Mouse (Mus musculus): ENCODE results near the gene Map3k14.

Map3k14 gene

DNA sequence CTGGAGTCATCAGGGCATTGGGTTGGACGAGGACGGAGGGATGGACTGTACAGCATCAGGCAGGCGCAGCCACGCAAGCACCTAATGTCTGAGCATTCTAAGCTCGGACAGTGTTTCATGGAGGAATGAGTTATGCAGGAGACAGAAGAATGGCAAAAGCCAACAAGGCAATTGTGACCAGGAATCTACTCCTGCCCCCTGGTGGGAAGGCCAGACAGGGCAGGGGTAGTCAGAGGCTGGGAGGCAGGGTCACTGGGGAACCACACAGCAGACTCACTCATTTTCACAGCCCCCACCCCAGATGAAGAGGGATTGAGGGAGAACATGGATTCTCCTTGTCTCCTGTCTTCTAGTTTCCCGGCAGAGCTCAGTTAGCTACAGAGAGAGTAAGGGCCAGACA lies 4.7 kb upstream of the Map3k14 start:
- DNase-seq (ENCODE audit: low spot score): no peak

DNA sequence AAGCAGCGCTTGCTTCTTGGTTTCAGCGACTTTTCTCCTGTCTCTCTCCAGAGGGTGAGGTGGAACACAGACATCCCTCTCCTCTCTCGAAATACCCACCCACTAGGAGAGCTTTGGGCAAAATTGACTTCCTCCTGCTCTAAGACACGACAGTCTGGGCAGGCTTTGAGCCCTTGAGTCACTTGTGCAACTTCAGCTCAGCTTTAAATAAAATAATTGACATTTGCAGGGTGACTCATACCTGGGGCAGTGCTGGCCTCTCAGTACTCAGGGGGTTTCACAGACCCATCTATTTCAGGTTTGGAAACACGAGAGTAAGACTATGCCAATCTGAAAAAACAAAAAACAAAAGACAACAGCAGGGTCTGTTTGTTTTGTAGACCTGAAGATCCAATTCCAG lies 2.2 kb upstream of the Map3k14 start:
- no peak for DNase-seq (ENCODE audit: low spot score)

DNA sequence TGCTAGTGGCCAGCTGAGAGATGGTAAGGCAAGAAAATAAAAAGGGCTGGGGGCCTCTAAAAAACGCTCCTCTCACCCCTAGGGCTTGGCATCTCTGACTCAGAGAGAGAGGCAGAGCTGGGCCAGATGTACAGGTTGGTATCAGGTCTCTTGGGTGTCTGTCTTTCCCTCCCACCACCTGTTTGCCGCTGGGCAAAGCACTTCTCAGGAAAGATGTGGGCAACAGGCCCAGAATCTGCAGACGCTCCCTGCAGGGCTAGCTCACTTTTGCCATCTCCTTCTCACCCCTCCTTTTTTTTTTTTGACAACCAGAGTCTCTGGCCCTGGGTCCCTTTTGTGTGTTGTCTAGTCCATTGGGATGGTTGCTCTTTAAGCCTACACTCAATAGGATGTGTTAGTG lies 1.6 kb upstream of the Map3k14 start:
- no peak for DNase-seq (ENCODE audit: low spot score)

DNA sequence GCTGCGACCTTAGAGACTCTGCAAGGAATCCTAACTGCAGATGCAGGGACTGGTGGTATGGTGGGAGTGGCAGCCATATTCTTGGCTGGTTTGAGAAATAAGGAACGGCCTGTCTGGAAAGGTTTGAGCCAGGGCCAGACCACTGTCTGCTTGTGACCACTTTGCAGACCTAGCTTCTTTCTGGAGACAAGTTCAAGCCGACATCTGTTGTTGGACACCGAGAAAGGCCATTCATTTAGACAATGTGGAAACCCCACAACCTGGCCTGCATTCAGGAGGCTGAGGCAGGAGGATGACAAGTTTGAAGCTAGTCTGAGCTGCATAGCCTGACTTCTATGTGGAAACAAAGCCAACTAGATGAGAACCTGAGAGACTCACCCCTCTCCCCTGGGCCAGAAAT lies 1.1 kb upstream of the Map3k14 start:
- no peak for DNase-seq (ENCODE audit: low spot score)

DNA sequence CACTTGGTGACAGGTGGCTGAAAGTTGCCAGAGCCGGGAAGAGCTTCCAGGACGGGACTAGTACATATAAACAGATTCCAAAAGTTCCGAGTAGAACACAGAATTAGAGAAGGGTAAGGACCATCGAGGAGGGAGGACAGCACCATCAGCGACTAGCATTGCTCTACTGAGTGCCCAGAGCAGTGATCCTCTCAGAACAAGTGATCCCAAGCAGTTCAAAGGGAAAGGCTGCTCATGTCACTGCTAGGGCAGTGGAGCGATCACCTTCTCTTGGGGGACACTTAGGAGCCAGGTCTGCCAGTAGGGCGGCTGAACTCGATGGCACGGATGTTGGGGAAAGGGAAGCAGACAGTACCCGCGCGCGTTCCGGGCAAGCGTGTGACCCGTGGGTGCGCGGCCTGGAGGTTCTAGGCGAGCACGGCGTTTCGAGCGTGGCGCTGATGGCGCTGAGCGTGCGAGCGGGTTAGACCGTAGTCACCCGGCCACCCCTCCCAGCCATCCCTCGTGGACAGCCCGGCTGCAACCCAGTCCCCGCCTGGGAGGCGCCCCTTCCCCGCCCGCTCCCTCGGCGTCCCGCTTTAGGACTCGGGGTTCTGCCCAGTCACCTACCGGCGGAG lies 435 bp downstream of the Map3k14 start:
- DNase-seq (ENCODE audit: low spot score): no peak

DNA sequence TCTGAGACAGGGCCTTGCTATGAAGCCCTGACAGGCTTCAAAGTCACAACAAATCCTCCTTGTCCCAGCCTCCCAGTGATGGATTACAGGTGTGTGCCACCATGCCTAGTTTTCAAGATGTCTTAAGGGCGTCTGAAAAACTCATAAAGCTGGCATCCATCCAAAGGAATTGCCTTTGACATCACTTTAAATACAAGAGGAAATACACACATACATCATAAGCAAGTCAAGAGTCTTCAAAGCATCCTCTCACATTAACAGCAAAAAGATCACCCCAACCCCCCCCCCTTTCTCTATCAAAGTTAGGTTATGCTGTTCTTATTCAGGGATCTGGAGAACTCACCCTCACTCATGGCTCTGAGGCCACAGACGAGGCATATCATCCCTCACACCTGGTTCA lies 1.4 kb downstream of the Map3k14 start:
- DNase-seq (ENCODE audit: low spot score): no peak

DNA sequence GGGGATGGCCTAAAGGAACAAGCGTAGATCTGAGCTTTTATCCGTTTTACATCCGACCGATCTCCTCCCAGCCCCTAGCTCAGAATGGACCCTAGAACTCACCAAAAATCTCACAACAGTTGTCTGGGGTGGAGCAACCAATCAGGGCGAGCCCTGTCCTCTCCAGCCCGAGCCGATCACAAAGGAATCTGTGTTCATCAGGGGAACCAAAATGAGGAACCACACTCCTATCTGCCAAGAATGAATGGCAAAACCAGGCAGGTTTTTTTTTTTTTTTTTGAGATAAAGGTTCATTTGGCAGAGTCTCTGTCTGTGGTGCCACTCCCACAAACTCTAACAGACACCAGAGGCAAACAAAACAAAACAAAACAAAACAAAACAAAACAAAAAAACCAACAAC lies 2.1 kb downstream of the Map3k14 start:
- DNase-seq (ENCODE audit: low spot score): no peak

DNA sequence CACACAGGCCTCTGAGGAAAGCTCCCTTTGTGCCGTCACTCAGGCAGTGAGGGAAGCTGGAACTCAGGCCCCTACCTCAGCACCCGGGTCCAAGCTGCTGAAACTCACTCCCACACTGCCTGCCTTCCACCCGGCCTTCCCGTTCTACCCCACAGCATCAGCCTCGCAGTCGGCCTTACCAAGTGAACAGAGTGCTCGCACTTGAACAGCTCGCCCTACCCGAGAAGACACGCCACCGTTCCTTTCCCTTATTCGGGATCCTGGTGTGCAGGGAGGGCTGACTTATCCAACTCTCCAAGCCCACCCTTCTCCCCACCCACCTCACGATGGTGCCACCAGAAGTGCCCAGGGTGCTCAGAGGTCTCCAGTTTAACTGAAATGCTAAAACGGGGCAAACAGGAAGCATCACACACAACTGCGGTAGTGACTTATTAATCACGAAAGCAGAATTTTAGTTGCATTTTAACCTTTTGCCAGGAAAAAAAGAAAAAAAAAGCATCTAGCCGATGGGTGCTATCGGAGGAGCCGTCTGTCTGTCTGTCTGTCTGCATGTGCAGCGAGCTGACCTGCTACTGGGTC lies 2.8 kb downstream of the Map3k14 start:
- DNase-seq (ENCODE audit: low spot score): no peak

DNA sequence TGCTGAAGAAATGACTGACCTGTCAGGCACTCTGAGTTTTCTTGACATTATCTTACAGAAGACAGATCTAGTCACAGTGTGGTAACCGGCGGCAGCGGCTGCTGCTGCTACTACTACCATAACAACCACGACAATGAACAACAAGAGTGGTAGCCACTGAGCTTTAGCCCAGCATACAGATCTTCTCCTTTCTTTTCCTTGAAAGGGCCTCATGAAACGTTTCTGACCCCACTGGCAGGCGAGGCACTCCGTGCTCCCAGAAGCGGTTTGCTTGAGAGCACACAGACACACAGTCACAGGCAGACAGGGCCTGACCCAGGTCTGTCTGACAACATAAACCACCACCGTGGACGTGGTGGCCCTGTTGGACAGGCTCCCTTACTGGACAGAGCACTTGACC lies 3.7 kb downstream of the Map3k14 start:
- no peak for DNase-seq (ENCODE audit: low spot score)

DNA sequence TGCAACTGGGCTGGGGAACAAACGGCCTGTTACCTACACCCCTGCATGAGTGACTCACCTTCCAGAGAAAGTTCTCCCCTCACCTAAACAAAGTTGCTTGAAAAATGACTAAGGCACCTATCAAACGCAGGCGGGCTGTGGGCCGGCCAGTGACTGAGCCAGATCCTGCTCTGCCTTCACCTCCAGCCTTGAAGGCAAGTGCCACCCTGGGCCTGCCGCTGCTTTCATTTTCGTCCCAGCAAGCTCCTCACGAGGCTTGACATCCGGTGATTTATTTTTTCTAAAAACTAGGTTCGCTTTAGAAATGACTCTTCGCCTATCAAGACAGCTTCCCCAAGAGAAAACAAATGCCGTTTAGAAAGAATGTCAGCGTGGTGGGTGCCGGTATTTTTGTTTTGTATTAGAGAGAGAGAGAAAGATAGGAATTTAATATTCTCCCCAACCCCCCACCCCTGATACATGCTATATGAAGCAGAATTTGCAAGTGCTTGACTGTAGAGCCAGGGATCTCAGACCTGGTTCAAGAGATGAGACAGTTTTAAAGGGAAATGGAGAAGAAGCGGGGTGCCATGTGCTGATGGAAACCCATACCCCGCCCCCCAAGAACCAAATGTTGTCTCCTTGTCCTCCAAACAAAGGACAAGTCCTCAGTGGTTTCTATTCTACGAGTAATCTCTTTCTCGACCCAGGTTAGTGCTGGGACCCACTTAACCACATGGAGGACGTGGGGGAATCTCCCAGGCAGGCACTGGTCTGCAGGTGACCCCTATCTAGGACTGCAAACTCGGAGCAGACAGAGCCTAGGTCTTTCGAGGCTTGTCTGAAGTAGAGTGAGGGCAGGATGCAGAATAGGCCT lies 4.6 kb downstream of the Map3k14 start:
- no peak for DNase-seq (ENCODE audit: low spot score)

DNA sequence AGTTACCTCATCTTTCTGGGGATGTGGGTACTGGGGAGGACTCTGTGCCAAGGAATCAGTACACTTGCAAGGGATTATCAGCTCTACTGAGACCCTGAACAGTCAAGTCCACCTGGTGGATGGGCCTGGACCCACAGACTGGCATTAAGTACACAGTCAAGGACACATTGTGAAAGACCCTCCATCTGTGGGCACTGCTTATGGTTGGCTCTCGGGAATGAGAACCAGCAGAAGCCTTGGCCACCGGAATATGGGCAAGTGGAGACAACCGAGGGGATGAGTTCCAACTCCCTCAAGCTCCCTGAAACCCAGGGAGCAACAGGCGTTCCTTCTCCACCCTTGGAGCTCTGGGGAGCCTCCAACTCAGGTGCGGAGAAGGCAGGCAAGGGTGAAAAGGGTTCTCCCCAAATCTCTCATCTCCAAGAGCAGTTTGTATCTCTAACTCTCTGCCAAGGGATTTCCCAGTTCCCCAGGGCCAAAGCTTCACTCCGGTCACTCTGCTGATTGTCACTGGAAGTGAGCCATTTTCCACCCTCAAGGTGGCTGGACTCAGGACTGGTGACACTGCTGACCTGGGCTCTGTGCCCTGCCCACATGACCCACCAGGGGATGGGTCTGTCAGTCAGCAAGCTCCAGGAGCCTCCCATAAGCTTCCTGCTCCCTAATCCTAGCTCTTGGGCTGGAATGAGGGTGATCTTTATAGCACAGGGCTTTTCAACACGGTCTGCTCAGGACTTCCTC lies 5.4 kb downstream of the Map3k14 start:
- no peak for DNase-seq (ENCODE audit: low spot score)

DNA sequence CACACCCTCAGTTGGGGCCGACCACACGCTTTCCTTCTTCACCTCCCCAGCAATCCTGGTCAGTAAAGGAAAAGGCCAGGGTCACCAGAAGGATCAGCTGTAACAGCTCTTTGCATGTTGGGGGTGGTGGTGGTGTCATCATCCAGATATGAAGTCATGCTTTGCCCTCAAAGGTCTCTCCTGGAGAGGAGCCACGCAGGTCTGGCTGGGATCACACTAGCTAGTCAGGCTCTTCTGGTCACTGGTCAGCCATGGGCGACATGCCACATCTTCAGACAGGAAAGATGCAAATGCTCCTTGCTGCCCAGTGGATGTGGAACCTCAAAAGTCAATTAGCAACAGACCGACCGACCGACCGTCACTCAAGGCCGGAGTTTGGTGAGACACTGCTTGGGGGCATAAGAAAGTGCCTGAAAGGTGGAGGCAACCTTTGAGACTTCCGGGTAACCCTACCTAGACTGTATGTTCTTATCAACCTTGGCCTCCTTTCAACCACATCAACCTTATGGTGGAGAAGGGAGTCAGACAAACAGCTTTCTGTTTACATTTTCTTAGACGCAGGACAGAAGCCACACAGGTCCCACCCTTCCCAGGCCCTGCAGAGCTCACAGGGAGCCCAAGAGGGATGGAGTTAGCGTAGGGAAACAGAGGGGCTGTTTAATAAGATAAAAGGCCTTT lies 6.6 kb downstream of the Map3k14 start:
- DNase-seq (ENCODE audit: low spot score): no peak

DNA sequence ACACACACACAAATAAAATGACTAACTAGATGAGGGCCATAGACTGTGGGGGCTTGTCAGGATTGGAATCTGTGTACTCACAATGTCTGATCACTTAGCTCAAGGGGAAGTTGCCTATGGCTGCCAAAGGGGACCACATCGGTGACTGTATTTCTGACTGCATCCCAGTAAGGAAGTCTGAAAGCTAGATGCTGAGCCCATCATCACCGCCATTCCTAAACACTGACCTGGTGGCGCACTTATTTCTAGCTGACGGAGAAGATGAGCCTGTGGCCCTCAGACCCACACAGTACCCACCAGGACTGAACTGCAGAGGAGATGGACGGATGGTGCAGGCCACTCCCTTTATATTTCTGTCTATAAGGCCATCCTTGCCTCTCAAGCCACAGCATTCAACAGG lies 7.2 kb downstream of the Map3k14 start:
- DNase-seq (ENCODE audit: low spot score): no peak

DNA sequence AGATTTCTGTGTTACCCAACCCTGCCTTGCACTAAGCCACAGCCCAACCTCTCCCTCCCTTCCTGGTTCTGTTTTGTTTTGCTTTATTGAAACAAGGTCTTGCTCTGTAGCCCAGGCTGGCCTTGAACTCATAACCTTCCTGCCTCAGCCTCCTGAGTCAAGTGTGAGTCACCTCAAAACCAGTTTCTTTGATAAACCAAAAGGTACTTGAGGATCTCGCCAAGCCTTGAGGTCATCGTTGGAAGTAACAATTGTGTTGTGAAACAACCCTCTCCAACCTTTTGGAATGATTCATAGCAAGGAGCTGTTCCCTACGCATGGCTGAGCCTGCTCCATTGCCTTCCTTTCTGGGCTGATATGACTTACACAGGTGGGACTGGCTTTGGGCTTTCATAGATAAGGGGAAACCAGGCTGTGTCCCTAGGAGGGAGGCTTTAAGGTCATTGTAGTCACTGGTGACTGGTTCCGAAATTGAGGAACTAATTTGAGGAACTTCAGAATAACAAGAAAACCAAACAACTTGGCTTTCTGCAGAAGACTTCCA lies 9.3 kb downstream of the Map3k14 start:
- DNase-seq (ENCODE audit: low spot score): no peak

DNA sequence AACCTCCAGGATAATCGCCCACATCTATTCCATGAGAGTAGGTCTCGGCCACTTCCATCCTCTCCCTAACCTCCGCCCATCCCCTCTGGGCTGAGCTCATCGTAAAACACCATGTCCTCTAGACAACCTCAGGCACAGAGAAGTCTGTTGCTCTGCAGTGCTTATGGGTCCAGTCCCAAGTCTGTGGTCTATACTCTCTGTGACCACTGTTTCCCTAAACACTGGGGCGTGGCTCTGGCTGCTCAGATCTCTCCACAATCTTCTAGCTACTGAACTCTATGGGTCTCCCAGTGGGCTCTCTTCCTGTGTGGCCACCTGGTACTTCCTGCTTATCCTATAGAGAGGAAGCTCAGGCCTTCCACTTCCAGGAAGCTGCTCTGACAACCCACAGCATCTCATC lies 13.7 kb downstream of the Map3k14 start:
- DNase-seq (ENCODE audit: low spot score): no peak

DNA sequence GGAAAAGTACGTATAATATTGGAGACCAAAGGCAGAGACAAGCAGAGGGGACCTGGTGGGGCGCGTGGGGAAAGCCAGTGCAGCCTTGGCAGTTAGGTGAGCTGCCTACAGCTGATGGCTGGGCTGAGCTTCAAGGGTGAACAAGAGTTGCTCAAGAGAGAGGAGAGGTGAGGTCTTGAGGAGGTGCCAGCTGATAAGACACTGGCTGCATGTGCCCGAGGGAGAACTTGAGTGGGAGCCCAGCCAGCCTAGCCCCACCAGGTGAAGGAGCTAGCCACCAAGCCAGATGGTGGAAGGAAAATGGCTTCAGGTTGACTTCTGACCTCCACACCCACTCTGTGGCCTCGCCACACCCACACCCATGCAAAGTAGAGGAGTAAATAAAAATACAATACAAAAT lies 14.9 kb downstream of the Map3k14 start:
- no peak for DNase-seq (ENCODE audit: low spot score)

DNA sequence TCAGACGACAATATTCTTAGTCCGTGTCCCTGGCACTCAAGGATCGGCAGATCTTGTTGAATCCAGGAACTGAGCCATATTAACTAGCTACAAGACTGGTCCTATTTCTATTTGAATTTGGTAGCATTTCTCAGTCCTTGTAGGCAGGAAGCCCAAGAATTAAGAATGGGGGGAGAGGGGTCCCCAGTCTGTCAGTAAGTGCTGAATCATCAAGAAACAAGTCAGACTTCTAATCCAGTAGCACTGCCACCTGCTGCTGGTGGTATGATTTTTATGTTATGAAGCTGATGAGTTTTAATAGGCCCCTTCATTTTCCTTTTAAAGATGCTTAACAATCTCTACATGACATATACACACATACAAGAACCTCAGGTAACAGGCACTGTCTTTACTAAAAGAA lies 16.9 kb downstream of the Map3k14 start:
- DNase-seq (ENCODE audit: low spot score): no peak

DNA sequence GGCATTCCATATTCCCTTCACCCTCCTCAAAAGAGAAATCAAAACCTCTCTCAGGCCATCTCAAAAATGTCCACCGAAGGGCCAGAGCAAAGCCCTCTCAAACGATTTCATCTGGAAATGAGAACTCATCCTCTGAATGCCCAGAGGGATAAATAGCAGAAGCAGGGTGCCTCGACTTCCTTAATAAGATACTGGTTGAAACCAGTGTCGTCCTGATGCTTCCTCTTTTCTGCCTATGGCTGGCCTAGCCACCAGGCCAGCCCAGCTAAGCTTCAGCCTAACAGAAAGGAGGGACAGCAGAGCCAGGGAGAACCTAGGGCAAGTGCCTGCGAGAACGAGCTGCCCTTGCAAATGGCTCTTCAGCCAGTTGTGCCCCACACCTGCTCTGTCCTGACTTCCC lies 17.8 kb downstream of the Map3k14 start:
- no peak for DNase-seq (ENCODE audit: low spot score)

DNA sequence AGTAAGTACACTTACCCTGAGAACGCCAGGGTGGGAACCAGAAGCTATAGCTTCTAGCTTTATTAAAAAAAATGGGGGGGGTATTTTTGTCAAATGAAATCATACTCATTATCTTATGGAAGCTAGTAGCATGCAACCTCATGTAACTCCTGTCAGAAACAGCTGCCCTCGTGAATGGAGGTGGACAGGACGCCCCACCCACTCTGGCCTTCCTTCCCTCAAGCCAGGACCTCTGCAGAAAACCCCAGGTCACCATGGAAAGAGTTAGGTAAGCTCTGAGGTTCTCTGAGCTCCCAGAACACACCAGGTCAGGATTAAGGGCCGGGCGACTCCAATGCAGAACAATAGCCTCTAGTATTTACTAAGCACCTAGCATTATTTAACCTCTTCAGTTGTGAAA lies 18.4 kb downstream of the Map3k14 start:
- no peak for DNase-seq (ENCODE audit: low spot score)

DNA sequence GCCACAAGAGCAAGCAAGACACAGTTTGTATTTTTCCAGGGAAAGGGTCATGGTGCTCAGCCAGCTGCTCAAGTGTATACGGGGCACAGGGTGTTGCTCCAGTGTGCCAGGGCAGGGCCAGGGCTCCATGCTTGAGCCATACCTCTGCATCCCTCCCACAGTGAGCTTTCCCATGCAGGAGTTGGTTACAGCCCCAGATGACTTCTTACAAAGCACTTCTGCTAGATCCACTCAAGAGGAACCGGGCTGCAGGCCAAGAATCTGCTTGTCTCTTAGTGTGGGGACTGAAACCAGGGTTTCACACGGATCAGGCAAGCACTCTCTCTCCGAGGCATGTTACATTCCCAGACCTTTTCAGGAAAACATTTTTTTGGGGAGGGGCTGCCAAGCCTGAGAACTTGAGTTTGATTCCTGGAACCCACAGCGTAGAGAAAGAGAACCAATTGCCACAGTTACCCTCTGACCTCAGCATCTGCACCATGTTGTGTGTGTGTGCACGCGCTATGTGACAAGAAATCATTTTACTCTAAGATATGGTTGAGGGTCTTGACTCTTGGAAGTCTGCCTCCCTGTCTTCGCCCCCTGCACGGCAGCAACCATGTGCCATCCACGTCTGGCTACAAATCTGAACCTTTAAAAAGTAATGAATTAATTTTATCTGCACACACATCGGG lies 19.6 kb downstream of the Map3k14 start:
- DNase-seq (ENCODE audit: low spot score): peak; percentile 53

DNA sequence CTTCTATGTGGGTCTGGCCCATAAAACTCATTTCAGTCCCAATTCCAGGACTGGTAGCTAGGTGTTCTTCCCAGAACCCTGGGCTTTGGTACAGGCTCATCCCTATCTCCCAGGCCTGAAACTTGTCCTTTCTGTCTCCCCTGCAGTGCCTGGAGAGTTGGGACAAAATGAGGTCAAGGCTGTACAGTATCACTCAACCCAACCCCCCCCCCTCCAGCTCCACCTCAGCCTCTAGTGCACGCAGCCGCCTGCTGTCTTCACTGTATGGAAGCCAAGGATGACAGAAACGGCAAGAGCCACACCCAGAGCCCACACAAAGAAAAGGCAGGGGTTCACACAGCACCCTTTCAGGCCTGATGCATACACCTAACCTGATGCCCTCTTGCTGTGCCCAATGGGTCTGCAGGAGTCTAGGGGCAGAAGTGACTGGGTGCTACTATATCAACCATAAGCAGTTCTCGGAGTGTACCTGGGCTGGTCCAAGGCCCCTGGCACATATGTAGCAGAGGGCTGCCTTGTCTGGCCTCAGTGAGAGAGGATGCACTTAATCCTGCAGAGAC lies 20.5 kb downstream of the Map3k14 start:
- DNase-seq (ENCODE audit: low spot score): no peak

Data from ovary, adult 18-20 months (tissue).